Mouse (Mus musculus) embryonic fibroblast, embryonic 13.5 days (primary cell): ENCODE data around the gene Efhc2.

Experiments used
- CTCF ChIP-seq: IDR thresholded peaks from 2 replicates; pipeline ENCODE4 v1.5.1; 2011; ENCODE audit warnings: mild to moderate bottlenecking, control low read depth, low read length, moderate library complexity, borderline replicate concordance; ENCODE audit not compliant: insufficient read depth
- POLR2A ChIP-seq: IDR thresholded peaks from 2 replicates; pipeline ENCODE4 v1.6.1; 2011; ENCODE audit warnings: low read depth, mild to moderate bottlenecking, control low read depth, low read length, moderate library complexity

DNA sequence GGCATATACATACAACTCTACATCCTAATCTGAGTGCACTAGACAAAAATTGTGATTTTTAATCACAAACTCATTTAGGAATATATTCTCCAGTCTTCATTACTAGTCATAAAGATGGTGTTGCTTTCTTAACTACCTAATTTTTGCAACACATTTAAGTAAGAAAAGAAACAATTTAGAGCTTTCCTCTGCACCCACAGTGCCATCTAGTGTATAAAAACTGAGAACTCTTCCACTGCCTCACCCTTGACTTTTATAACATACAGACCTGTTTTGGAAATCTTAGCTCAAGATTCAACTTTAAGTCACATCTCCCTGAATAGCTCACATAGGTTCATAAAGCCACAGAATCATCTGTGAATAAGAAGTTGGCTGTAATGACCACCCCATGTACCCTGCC lies 101.7 kb downstream of the Efhc2 start:
- TF ChIP-seq CTCF: no peak
- no peak for TF ChIP-seq POLR2A
